Mouse (Mus musculus) MEL (cell line): ENCODE data around the gene Pax4. TPM values are rescaled to one million over a fixed set of nuclear protein-coding genes. Genes with fewer than 3 reads are reported as not detected.

Experiments
- polyA plus RNA-seq, 2 experiments: library from polyadenylated mRNA; stranded (reverse) in 1 of 2; unstranded in 1 of 2; fragments of >175 nt in 1 of 2; fragments of >200 nt in 1 of 2; gene quantifications; 2 replicates each; pipeline versions ENCODE4 v1.2.1 to v1.2.4; 2012; ENCODE audit warnings: low replicate concordance in 2 of 2, low read depth in 1 of 2; ENCODE audit not compliant: insufficient read length in 2 of 2, insufficient read depth in 1 of 2, missing spikeins in 1 of 2
- total RNA-seq: library from RNA; depleted of rRNA; stranded (reverse); fragments of 300-350 nt; gene quantifications from 2 replicates; pipeline ENCODE4 v1.2.3, GENCODE M21; 2012; rRNA removed

Pax4 gene
- total and polyA plus RNA-seq, 3 experiments: not detected

Other genes starting within 250 kb of the Pax4 start
- 36.3 and 43.2 TPM in 2 replicates for gene Zfp800, start 51.3 kb downstream of the Pax4 start, total RNA-seq
- gene Zfp800, start 51.3 kb downstream of the Pax4 start, polyA plus RNA-seq: 10 to 100 TPM; 41.6 to 71.9 TPM
- gene Arf5, start 25.8 kb downstream of the Pax4 start, total RNA-seq: 89.4 and 92.8 TPM in 2 replicates
- 100 to 1,000 TPM in 1 of 2 experiments, not detected in 1; 292 TPM for gene Arf5, start 25.8 kb downstream of the Pax4 start, polyA plus RNA-seq
- not detected in 2 replicates for gene Fscn3, start 21.6 kb downstream of the Pax4 start, total RNA-seq
- not detected for gene Fscn3, start 21.6 kb downstream of the Pax4 start, polyA plus RNA-seq
- gene Gcc1, start 21.0 kb downstream of the Pax4 start, total RNA-seq: 6.7 and 9.2 TPM in 2 replicates
- gene Gcc1, start 21.0 kb downstream of the Pax4 start, polyA plus RNA-seq: 1 to 10 TPM in 1 of 2 experiments, not detected in 1; 9.0 TPM
- gene Snd1, start 25.8 kb upstream of the Pax4 start, total RNA-seq: 192 and 217 TPM in 2 replicates
- gene Snd1, start 25.8 kb upstream of the Pax4 start, polyA plus RNA-seq: 100 to 1,000 TPM in 1 of 2 experiments, not detected in 1; 280 TPM